Mouse (Mus musculus) heart, adult 2 months (tissue): ENCODE measurements around the gene Fgd2. TPM values are rescaled to one million over a fixed set of nuclear protein-coding genes. Genes with fewer than 3 reads are reported as not detected.

Experiments
- DNase-seq, 2 experiments: peaks; one replicate each; pipeline ENCODE4 v3.0.0; 2021
- H3K27ac ChIP-seq: fragments of 200-600 bp; 2 replicates; pipeline ENCODE4 v1.8.1; 2022
- H3K27me3 ChIP-seq: fragments of 200-500 bp; 2 replicates; pipeline ENCODE4 v1.6.1; 2012; ENCODE audit warnings: mild to moderate bottlenecking, low read length, inconsistent platforms, mixed read lengths; ENCODE audit not compliant: control insufficient read depth, insufficient read depth
- H3K36me3 ChIP-seq: fragments of 200-500 bp; 2 replicates; pipeline ENCODE4 v1.6.1; 2012; ENCODE audit warnings: low read length, inconsistent platforms; ENCODE audit not compliant: control insufficient read depth, insufficient read depth
- H3K4me1 ChIP-seq: fragments of 200-500 bp; 2 replicates; pipeline ENCODE4 v1.6.1; 2011; ENCODE audit warnings: low read length; ENCODE audit not compliant: control insufficient read depth, insufficient read depth
- H3K4me3 ChIP-seq: fragments of 200-600 bp; 2 replicates; pipeline ENCODE4 v1.8.1; 2022
- H3K79me2 ChIP-seq: fragments of 200-500 bp; replicated peaks from 2 replicates; pipeline ENCODE4 v1.6.1; 2012; ENCODE audit warnings: mild to moderate bottlenecking, inconsistent platforms, low read length, moderate library complexity, mixed read lengths; ENCODE audit not compliant: control insufficient read depth, insufficient read depth
- H3K9ac ChIP-seq: fragments of 200-500 bp; 2 replicates; pipeline ENCODE4 v1.6.1; 2012; ENCODE audit warnings: low read depth, mild to moderate bottlenecking, control low read depth, inconsistent platforms, low read length, mixed read lengths
- CTCF ChIP-seq: fragments of 200-600 bp; IDR thresholded peaks from 2 replicates; pipeline ENCODE4 v1.8.1; 2022; ENCODE audit warnings: antibody characterized with exemption, mild to moderate bottlenecking, moderate library complexity
- EP300 ChIP-seq: fragments of 200-500 bp; IDR thresholded peaks from 2 replicates; pipeline ENCODE4 v1.6.1; 2011; ENCODE audit warnings: low read depth, low read length, control low read depth; ENCODE audit not compliant: insufficient read depth
- POLR2A ChIP-seq: fragments of 200-500 bp; IDR thresholded peaks from 2 replicates; pipeline ENCODE4 v1.6.1; 2011; ENCODE audit warnings: mild to moderate bottlenecking, low read depth, low read length, control low read depth; ENCODE audit not compliant: insufficient read depth
- WGBS: fragments of 180-500 bp; shearing (Covaris S2); methylation state at CpG from one replicate; pipeline ENCODE4 v1.1.7; 2018; 5-methylcytosine and 5-hydroxymethylcytosine counted together
- intact Hi-C: fragments of 180-260 bp; cut with DNase I; formaldehyde crosslinking; loops from one replicate; pipeline ENCODE4 v1.15.1; 2025
- polyA plus RNA-seq: library from polyadenylated mRNA; depleted of rRNA; stranded (reverse); fragments of >200 nt; gene quantifications from 2 replicates; pipeline ENCODE4 v1.2.3, GENCODE M21; 2012
- total RNA-seq, 2 experiments: library from RNA; stranded (reverse); gene quantifications; 2 replicates each; pipeline ENCODE4 v1.2.3; 2021

Fgd2 gene
- total and polyA plus RNA-seq, 3 experiments: 1.9 to 9.2 (median 2.4) TPM

- no peak for DNase-seq
- Histone ChIP-seq H3K36me3 (no peaks in the 10 kb centered on the region), H3K79me2 (no peaks in the 10 kb centered on the region), H3K4me1 (peaks cover 8% of the 10 kb centered on the region), H3K27me3 (no peaks in the 10 kb centered on the region), H3K4me3 (no peak overlapping the region), H3K27ac (no peak overlapping the region), H3K9ac (no peak overlapping the region)
- WGBS: 83% methylated on average over 15 of the region's 15 CpGs
- intact Hi-C loops: no loop called here
- TF ChIP-seq CTCF (no peak), EP300 (no peak), POLR2A (no peak)
Measured at GRCm38 (mm10) chr17:29401741-29402268, 41.1 kb downstream of the Fgd2 start.

- no peak for DNase-seq
- TF ChIP-seq CTCF (no peak), EP300 (no peak), POLR2A (no peak)
- WGBS: 58% methylated on average over 1 of the region's 1 CpGs
- intact Hi-C loops: no loop called here
- H3K4me1 ChIP-seq: peaks cover 5% of the 10 kb centered on the region
- no peak overlapping the region for H3K27ac ChIP-seq
- H3K36me3 ChIP-seq: no peaks in the 10 kb centered on the region
- H3K9ac ChIP-seq: no peak overlapping the region
- H3K4me3 ChIP-seq: no peak overlapping the region
- H3K79me2 ChIP-seq: no peaks in the 10 kb centered on the region
- H3K27me3 ChIP-seq: no peaks in the 10 kb centered on the region
Measured at GRCm38 (mm10) chr17:29403179-29403578, 42.5 kb downstream of the Fgd2 start.

- no peaks in the 10 kb centered on the region for H3K36me3 ChIP-seq
- no peak overlapping the region for H3K4me3 ChIP-seq
- 71% methylated on average over 13 of the region's 13 CpGs for WGBS
- H3K79me2 ChIP-seq: no peaks in the 10 kb centered on the region
- intact Hi-C loops: no loop called here
- no peaks in the 10 kb centered on the region; the same call in 1 of the 2 replicates for H3K4me1 ChIP-seq
- H3K27ac ChIP-seq: no peak overlapping the region
- H3K27me3 ChIP-seq: no peaks in the 10 kb centered on the region
- DNase-seq: no peak
- no peak overlapping the region for H3K9ac ChIP-seq
- TF ChIP-seq CTCF (no peak), POLR2A (no peak)
Measured at GRCm38 (mm10) chr17:29405501-29405900, 44.8 kb downstream of the Fgd2 start.

DNA sequence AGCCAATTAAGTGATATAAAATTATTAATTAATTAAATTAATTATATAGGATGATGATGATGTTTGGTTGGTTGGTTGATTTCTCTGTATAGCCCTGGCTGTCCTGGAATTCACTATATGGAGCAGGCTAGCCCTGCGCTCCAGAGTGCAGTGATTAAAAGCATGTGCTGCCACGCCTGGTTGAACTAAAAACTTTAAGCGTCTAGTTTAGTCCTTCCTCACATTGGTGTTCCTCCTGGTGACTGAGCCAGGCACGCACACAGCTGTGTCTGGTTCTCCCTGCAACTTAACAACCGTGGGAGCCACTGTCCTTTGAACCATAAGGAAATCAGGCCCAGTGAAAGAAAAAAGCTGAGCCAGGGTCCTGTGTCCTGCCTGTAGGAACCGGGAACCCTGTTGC lies 45.4 kb downstream of the Fgd2 start:
- intact Hi-C loops: no loop called here
- Histone ChIP-seq H3K9ac (no peak overlapping the region), H3K79me2 (no peaks in the 10 kb centered on the region), H3K4me1 (no peaks in the 10 kb centered on the region; the same call in 1 of the 2 replicates), H3K27ac (no peak overlapping the region), H3K36me3 (no peaks in the 10 kb centered on the region), H3K4me3 (no peak overlapping the region), H3K27me3 (no peaks in the 10 kb centered on the region)
- no peak for TF ChIP-seq CTCF
- no peak for TF ChIP-seq POLR2A
- no peak for TF ChIP-seq EP300
- no peak for DNase-seq
- WGBS: 74% methylated on average over 6 of the region's 6 CpGs

GRCm38 (mm10) chr17:29407405-29407804 lies 46.7 kb downstream of the Fgd2 start:
- H3K36me3 ChIP-seq: no peaks in the 10 kb centered on the region
- H3K4me1 ChIP-seq: no peaks in the 10 kb centered on the region; the same call in 1 of the 2 replicates
- 80% methylated on average over 5 of the region's 5 CpGs for WGBS
- H3K9ac ChIP-seq: no peak overlapping the region
- H3K4me3 ChIP-seq: no peak overlapping the region
- intact Hi-C loops: no loop called here
- DNase-seq: no peak
- no peak overlapping the region for H3K27ac ChIP-seq
- no peaks in the 10 kb centered on the region for H3K27me3 ChIP-seq
- no peaks in the 10 kb centered on the region for H3K79me2 ChIP-seq
- no peak for TF ChIP-seq POLR2A
- no peak for TF ChIP-seq EP300
- no peak for TF ChIP-seq CTCF

- Histone ChIP-seq H3K4me1 (no peaks in the 10 kb centered on the region; the same call in 1 of the 2 replicates), H3K27ac (no peak overlapping the region), H3K36me3 (no peaks in the 10 kb centered on the region), H3K4me3 (no peak overlapping the region), H3K27me3 (no peaks in the 10 kb centered on the region), H3K79me2 (no peaks in the 10 kb centered on the region), H3K9ac (no peak overlapping the region)
- 74% methylated on average over 13 of the region's 13 CpGs for WGBS
- no peak for DNase-seq
- intact Hi-C loops: no loop called here
- TF ChIP-seq EP300 (no peak), POLR2A (no peak), CTCF (no peak)
Measured at GRCm38 (mm10) chr17:29408364-29408763, 47.6 kb downstream of the Fgd2 start.
